Mouse (Mus musculus): ENCODE results near the gene Fthl17b. TPM values are rescaled to one million over a fixed set of nuclear protein-coding genes. Genes with fewer than 3 reads are reported as not detected.
"Not testable (repeated sequence)": the region's sequence is repeated elsewhere in the genome, so short reads cannot be mapped to it uniquely, and the experiment has no call there.

Gene Fthl17b
- polyA plus RNA-seq (2015; fragmentation: Nextera tagmentation; extraction: Ambion mirVana), result not detected in 2 replicates

GRCm38 (mm10) chrX:8962875-8963274 lies at the start of gene Fthl17b:
Gene Fthl17b, minus strand, starts transcription at chrX:8962975.
- not testable (repeated sequence) for H3K9me3 ChIP-seq (ENCODE audit: low read length); H3K9ac ChIP-seq (replicated peaks; ENCODE audit: low read length); H3K36me3 ChIP-seq (ENCODE audit: insufficient read depth, low read length); H3K4me2 ChIP-seq (replicated peaks; ENCODE audit: low read depth, low read length); H3K27ac ChIP-seq (ENCODE audit: low read length); H3K4me1 ChIP-seq (ENCODE audit: insufficient read depth, low read length); ATAC-seq (ENCODE audit: low FRiP score, low TSS enrichment); H3K4me3 ChIP-seq (ENCODE audit: low read length); H3K27me3 ChIP-seq (ENCODE audit: insufficient read depth, low read length)
- 93% methylated on average over 3 of the region's 11 CpGs for WGBS

- H3K36me3 ChIP-seq (ENCODE audit: insufficient read depth, low read length); ATAC-seq (ENCODE audit: low FRiP score, low TSS enrichment); H3K27ac ChIP-seq (ENCODE audit: low read length); H3K4me1 ChIP-seq (ENCODE audit: insufficient read depth, low read length); H3K4me3 ChIP-seq (ENCODE audit: low read length); H3K9me3 ChIP-seq (ENCODE audit: low read length); H3K4me2 ChIP-seq (replicated peaks; ENCODE audit: low read depth, low read length); H3K27me3 ChIP-seq (ENCODE audit: insufficient read depth, low read length); H3K9ac ChIP-seq (replicated peaks; ENCODE audit: low read length): not testable (repeated sequence)
- WGBS, result no CpG with 5 or more reads among the region's 9 CpGs
These were observed 23.9 kb upstream of the Fthl17b start, which contains the start of gene Fthl17d for GRCm38 (mm10) chrX:8986655-8987054. Gene Fthl17d, minus strand, starts transcription at chrX:8986755.

GRCm38 (mm10) chrX:8976459-8976858 lies 13.7 kb upstream of the Fthl17b start, which contains the start of gene Fthl17c:
Gene Fthl17c, minus strand, starts transcription at chrX:8976559.
- H3K4me3 ChIP-seq (ENCODE audit: low read length); H3K4me1 ChIP-seq (ENCODE audit: insufficient read depth, low read length); H3K27me3 ChIP-seq (ENCODE audit: insufficient read depth, low read length); H3K27ac ChIP-seq (ENCODE audit: low read length); H3K36me3 ChIP-seq (ENCODE audit: insufficient read depth, low read length); H3K9me3 ChIP-seq (ENCODE audit: low read length); H3K4me2 ChIP-seq (replicated peaks; ENCODE audit: low read depth, low read length); H3K9ac ChIP-seq (replicated peaks; ENCODE audit: low read length); ATAC-seq (ENCODE audit: low FRiP score, low TSS enrichment): not testable (repeated sequence)
- WGBS, result no CpG with 5 or more reads among the region's 11 CpGs

GRCm38 (mm10) chrX:8964618-8965017 lies 1.8 kb upstream of the Fthl17b start:
- not testable (repeated sequence) for H3K9me3 ChIP-seq (ENCODE audit: low read length); H3K27me3 ChIP-seq (ENCODE audit: insufficient read depth, low read length); H3K27ac ChIP-seq (ENCODE audit: low read length); H3K36me3 ChIP-seq (ENCODE audit: insufficient read depth, low read length); H3K4me2 ChIP-seq (replicated peaks; ENCODE audit: low read depth, low read length); ATAC-seq (ENCODE audit: low FRiP score, low TSS enrichment); H3K4me1 ChIP-seq (ENCODE audit: insufficient read depth, low read length); H3K4me3 ChIP-seq (ENCODE audit: low read length); H3K9ac ChIP-seq (replicated peaks; ENCODE audit: low read length)
- WGBS, result 30% methylated on average over 4 of the region's 4 CpGs

GRCm38 (mm10) chrX:8948130-8948805 lies 14.5 kb downstream of the Fthl17b start:
- not testable (repeated sequence) for H3K9ac ChIP-seq (replicated peaks; ENCODE audit: low read length)
- WGBS, result 20% methylated on average over 6 of the region's 7 CpGs
- ATAC-seq (ENCODE audit: low FRiP score, low TSS enrichment), result peak; percentile 76

GRCm38 (mm10) chrX:8944041-8944440 lies 18.7 kb downstream of the Fthl17b start:
- Histone ChIP-seq H3K27me3 (ENCODE audit: insufficient read depth, low read length) (no peaks in the 10 kb centered on the region), H3K9me3 (ENCODE audit: low read length) (no peaks in the 10 kb centered on the region), H3K4me2 (replicated peaks; ENCODE audit: low read depth, low read length) (no peak overlapping the region), H3K27ac (ENCODE audit: low read length) (no peak overlapping the region), H3K36me3 (ENCODE audit: insufficient read depth, low read length) (no peaks in the 10 kb centered on the region), H3K9ac (replicated peaks; ENCODE audit: low read length) (no peak overlapping the region), H3K4me3 (ENCODE audit: low read length) (no peak overlapping the region), H3K4me1 (ENCODE audit: insufficient read depth, low read length) (no peaks in the 10 kb centered on the region)
- 82% methylated on average over 8 of the region's 8 CpGs for WGBS
- no peak for ATAC-seq (ENCODE audit: low FRiP score, low TSS enrichment)

More at GRCm38 (mm10) chrX:8948130-8948805, 14.5 kb downstream of the Fthl17b start:
- not testable (repeated sequence) for H3K4me3 ChIP-seq (ENCODE audit: low read length); H3K36me3 ChIP-seq (ENCODE audit: insufficient read depth, low read length); H3K4me2 ChIP-seq (replicated peaks; ENCODE audit: low read depth, low read length); H3K27me3 ChIP-seq (ENCODE audit: insufficient read depth, low read length); H3K27ac ChIP-seq (ENCODE audit: low read length); H3K9me3 ChIP-seq (ENCODE audit: low read length); H3K4me1 ChIP-seq (ENCODE audit: insufficient read depth, low read length)

GRCm38 (mm10) chrX:8927308-8927707 lies 35.5 kb downstream of the Fthl17b start:
- no peaks in the 10 kb centered on the region for H3K27me3 ChIP-seq (ENCODE audit: insufficient read depth, low read length)
- WGBS, result 48% methylated on average over 4 of the region's 4 CpGs
- no peaks in the 10 kb centered on the region for H3K4me1 ChIP-seq (ENCODE audit: insufficient read depth, low read length)
- H3K36me3 ChIP-seq (ENCODE audit: insufficient read depth, low read length), result no peaks in the 10 kb centered on the region
- ATAC-seq (ENCODE audit: low FRiP score, low TSS enrichment), result no peak
- no peaks in the 10 kb centered on the region for H3K9me3 ChIP-seq (ENCODE audit: low read length)
- no peak overlapping the region for H3K9ac ChIP-seq (replicated peaks; ENCODE audit: low read length)
- no peak overlapping the region for H3K27ac ChIP-seq (ENCODE audit: low read length)
- no peak overlapping the region for H3K4me3 ChIP-seq (ENCODE audit: low read length)
- H3K4me2 ChIP-seq (replicated peaks; ENCODE audit: low read depth, low read length), result no peak overlapping the region

GRCm38 (mm10) chrX:8921813-8922607 lies 40.8 kb downstream of the Fthl17b start:
- H3K4me3 ChIP-seq (ENCODE audit: low read length), result no peak overlapping the region
- H3K27me3 ChIP-seq (ENCODE audit: insufficient read depth, low read length), result no peaks in the 10 kb centered on the region
- H3K4me2 ChIP-seq (replicated peaks; ENCODE audit: low read depth, low read length), result no peak overlapping the region
- 59% methylated on average over 9 of the region's 9 CpGs for WGBS
- no peak overlapping the region for H3K27ac ChIP-seq (ENCODE audit: low read length)
- no peaks in the 10 kb centered on the region for H3K4me1 ChIP-seq (ENCODE audit: insufficient read depth, low read length)
- peaks cover 2% of the 10 kb centered on the region; the same call in 1 of the 2 replicates for H3K9me3 ChIP-seq (ENCODE audit: low read length)
- no peak overlapping the region for H3K9ac ChIP-seq (replicated peaks; ENCODE audit: low read length)
- no peak for ATAC-seq (ENCODE audit: low FRiP score, low TSS enrichment)
- H3K36me3 ChIP-seq (ENCODE audit: insufficient read depth, low read length), result no peaks in the 10 kb centered on the region

- no peak for ATAC-seq (ENCODE audit: low FRiP score, low TSS enrichment)
- WGBS, result 80% methylated on average over 4 of the region's 4 CpGs
- H3K27me3 ChIP-seq (ENCODE audit: insufficient read depth, low read length), result no peaks in the 10 kb centered on the region
These were observed 41.7 kb downstream of the Fthl17b start for GRCm38 (mm10) chrX:8921080-8921479.

More at GRCm38 (mm10) chrX:8921080-8921479, 41.7 kb downstream of the Fthl17b start:
- Histone ChIP-seq H3K9me3 (ENCODE audit: low read length) (peaks cover 2% of the 10 kb centered on the region; the same call in 1 of the 2 replicates), H3K36me3 (ENCODE audit: insufficient read depth, low read length) (no peaks in the 10 kb centered on the region), H3K27ac (ENCODE audit: low read length) (no peak overlapping the region), H3K4me3 (ENCODE audit: low read length) (no peak overlapping the region), H3K4me2 (replicated peaks; ENCODE audit: low read depth, low read length) (no peak overlapping the region), H3K4me1 (ENCODE audit: insufficient read depth, low read length) (no peaks in the 10 kb centered on the region), H3K9ac (replicated peaks; ENCODE audit: low read length) (no peak overlapping the region)

Measured in kidney, embryonic 16.5 days (tissue).